Mouse (Mus musculus): ENCODE results near the gene Ttc28. TPM values are rescaled to one million over a fixed set of nuclear protein-coding genes. Genes with fewer than 3 reads are reported as not detected.
"Not testable (repeated sequence)": the region's sequence is repeated elsewhere in the genome, so short reads cannot be mapped to it uniquely, and the experiment has no call there.

The Ttc28 gene
- total RNA-seq, 2 experiments from 2014 or later: 17.9 to 18.4 TPM

DNA sequence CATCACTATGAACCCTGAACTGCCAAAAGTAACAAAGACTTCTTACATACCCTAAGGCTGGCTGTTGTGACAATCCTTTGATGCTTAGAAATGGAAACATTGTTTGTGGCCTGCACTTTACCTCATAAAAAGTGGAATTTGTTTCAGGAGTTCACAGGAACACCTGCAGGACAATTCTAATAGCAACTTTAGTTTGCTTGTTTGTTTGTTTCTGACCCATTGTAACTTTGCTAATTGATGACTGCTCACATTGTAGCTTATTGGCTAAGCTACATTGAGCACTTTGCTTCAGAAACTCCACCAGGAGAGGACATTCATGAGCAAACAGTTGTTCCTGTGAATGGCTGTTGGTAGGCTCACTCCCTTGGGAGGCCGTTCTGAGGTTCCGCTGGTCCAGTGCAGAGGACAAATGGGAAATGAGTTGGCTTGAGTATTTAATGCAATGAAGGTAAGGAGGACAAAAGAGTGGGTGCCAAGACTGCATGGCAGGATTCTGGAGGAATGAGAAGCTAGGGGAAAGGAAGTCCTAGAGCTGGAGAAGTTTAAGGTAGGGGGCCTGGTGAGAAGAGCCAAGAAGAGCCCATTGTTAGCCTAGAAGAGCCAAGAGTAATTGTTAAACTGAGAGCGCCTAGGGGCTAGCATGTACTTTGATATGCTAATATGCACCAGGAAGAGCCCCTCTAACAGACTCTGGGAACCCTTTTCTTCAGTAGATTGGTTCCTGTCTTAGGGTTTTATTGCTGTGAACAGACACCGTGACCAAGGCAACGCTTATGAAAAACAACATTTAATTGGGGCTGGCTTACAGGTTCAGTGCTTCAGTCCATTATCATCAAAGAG, 1.7 kb upstream of the Ttc28 start:
- DNase-seq: no peak
- intact Hi-C loops (cut with DNase I; ENCODE audit: low total_unique reads): no loop called here

DNA sequence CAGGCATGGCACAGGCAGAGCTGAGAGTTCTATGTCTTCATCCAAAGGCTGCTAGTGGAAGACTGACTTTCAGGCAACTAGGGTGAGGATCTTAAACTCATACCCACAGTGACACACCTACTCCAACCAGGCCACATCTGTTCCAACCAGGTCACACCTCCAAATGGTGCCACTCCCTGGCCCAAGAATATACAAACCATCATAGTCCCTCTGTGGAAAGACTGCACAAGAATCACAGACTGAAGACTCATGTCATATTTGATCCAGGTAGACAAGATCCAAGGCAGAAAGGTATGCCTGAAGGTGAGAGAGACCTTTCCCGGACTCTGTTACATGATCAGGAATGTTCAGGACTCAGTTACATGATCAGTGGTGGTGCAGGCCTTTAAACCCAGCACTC, 1.1 kb upstream of the Ttc28 start:
- intact Hi-C loops (cut with DNase I; ENCODE audit: low total_unique reads): not testable (repeated sequence)

DNA sequence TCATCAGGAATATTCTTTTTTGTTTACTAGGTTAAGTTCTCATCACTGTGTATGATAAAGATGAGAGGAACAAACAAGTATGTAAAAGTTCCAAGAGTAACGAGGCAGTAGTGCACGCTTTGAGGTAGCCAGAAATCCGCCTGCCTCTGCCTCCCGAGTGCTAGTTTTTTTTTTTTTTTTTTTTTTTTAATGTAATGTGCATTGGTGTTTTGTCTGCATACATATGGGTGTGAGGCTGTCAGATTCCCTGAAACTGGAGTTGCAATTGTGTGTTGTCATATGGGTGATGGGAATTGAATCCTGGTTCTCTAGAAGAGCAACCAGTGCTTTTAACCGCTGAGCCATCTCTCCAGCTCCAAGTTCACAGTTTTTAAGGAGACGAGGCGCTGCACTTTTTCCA, 561 bp upstream of the Ttc28 start:
- intact Hi-C loops (cut with DNase I; ENCODE audit: low total_unique reads): no loop called here
- no peak for DNase-seq

More for the DNA sequence above, 1.1 kb upstream of the Ttc28 start:
- not testable (repeated sequence) for DNase-seq

DNA sequence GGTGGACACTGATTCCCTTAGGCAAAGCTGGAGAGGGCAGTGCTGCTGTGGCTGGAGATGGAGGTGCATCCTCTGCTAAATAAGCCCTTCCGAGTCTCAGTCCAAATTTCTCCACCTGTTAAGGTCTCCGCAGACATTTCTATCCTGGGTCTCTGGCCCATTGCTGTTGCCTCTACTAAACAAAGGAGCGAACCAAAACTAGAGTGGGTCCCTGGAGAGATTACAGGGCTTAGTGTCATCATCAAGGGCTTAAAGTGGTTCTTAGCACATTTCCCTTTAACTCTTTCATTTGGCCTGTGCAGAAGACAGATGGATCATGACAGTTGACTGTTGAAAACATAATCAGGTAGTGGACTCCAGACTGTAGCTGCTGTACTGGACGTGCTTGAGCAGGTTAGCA, 9.0 kb downstream of the Ttc28 start:
- intact Hi-C loops (cut with DNase I; ENCODE audit: low total_unique reads): no loop called here
- DNase-seq: no peak

DNA sequence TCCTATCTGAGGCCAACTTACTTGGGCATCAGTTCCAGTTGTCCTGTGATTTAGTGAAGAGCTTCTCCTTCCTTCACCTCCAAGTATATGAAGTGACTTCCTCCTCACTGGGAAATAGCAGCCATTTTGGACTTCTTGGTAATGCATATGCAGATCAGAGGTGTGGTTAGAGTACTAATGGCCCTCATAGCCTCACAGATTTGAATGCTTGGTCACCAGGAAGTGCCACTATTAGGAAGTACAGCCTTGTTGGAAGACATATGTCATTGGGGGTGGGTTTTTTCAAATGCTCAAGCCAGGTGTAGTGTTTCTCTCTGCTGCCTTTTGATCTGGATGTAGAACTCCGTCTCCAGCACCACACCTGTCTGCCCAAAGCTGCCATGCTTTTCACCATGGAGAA, 10.3 kb downstream of the Ttc28 start:
- intact Hi-C loops (cut with DNase I; ENCODE audit: low total_unique reads): no loop called here
- no peak for DNase-seq

DNA sequence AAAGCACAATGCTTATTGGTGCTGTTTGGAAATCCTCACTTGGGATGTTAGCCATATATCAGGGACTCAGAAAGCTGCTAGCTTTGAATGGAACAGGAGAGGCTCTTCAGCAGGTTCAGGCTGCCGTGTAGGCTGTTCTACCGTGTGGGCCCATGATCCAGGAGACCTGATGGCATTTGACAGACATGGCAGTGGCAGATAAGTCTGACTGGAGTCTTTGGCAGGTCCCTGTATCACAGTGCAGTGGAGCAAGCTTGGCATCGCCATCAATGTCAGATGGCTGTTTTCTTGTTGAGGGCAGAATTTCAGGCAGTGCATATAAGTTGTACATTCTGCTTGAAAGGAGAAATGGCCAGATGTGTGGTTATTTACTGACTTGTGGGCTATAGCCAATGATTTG, 11.0 kb downstream of the Ttc28 start:
- DNase-seq: no peak
- intact Hi-C loops (cut with DNase I; ENCODE audit: low total_unique reads): no loop called here

DNA sequence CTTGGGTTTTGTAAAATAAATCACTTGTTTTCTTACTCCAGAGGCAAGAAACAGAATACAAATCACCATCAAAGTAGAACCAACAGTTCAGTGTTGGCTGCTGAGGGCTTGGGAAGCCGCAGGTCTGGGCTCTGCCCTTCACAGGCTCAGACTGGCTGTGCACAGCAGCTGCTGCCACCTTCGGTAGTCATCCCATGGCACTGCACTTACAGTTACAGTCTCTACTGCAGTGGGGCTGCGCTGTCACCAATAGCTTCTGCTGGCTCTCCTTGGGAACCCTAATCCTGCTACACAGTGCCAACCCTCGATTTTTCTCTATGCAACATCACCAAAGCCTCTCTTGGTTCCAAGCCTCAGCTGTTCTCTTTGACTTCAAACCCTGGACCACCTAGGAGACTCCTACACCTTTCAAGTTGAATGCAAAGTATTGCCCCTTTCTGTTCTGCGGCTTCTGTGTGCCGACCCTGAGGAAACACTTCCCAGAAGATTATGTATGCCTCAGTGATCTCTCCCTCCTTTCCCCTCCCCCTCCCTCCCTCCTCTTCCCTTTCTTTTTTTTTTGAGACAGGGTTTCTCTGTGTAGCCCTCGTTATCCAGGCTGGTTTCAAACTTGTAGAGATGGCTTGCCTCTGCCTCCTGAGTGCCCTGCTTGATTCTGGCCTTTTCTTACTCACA, 17.6 kb downstream of the Ttc28 start:
- DNase-seq: no peak
- intact Hi-C loops (cut with DNase I; ENCODE audit: low total_unique reads): no loop called here

DNA sequence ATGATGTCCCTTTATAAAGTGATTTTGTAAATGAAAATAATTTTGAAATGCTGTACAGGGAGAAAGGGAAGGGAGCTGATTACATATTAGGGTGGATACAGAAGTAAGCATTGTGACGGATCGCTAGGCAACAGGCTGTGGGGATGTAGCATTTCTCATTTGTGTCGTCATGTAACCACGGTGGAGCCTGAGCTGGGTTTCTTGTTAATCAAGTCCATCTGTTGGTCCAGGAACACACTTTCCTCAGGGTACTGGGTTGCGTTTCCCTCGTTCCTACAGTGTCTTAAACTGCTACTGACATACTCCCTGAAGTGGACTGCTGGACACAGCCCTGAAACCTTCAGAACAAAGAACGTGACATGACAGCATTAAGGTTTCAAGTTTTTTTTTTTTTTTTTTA, 18.6 kb downstream of the Ttc28 start:
- no peak for DNase-seq
- intact Hi-C loops (cut with DNase I; ENCODE audit: low total_unique reads): no loop called here

DNA sequence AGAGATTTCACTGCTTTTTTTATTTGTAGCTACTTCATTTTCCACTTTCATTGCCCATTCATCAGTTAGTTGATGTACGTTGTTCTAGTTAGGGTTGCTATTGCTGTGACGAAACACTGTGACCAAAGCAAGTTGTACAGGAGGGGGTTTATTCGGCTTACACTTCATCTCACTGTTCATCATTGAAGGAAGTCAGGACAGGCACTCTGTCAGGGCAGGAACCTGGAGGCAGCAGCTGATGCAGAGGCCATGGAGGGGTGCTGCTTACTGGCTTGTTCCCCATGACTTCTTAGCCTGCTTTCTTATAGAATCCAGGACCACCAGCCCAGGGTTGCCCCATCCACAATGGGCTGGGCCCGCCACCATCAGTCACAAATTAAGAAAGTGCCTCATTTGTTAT, 19.2 kb downstream of the Ttc28 start:
- DNase-seq: no peak
- intact Hi-C loops (cut with DNase I; ENCODE audit: low total_unique reads): no loop called here

DNA sequence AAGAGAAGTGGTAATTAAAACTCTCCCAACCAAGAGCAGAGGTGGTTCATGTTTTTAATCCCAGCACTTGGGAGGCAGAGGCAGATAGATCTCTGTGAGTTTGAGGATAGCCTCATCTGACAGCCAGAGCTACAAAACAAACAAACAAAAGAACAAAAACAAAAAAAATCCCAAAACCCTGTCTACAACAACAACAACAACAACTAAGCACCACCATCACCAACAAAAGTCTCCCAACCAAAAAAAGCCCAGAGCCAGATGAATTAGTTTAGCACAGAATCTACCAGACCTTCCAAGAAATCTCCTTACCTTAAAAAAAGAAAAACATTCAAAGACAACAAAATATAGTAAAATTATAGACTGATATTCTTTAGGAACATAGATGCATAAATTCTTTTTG, 20.7 kb downstream of the Ttc28 start:
- intact Hi-C loops (cut with DNase I; ENCODE audit: low total_unique reads): no loop called here
- DNase-seq: no peak

DNA sequence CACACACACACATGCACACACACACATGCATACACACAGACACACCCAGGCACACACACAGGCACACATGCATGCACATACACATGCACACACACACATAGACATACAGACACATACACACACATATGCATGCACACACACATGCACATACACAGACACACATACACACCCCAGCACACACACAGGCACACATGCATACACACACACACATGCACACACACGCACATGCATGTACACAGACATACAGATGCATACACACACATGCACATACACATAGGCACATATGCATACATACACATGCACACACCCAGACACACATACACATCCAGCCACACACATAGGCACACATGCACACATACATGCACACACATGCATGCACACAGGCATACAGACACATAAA, 27.1 kb downstream of the Ttc28 start:
- intact Hi-C loops (cut with DNase I; ENCODE audit: low total_unique reads): no loop called here
- DNase-seq: no peak

DNA sequence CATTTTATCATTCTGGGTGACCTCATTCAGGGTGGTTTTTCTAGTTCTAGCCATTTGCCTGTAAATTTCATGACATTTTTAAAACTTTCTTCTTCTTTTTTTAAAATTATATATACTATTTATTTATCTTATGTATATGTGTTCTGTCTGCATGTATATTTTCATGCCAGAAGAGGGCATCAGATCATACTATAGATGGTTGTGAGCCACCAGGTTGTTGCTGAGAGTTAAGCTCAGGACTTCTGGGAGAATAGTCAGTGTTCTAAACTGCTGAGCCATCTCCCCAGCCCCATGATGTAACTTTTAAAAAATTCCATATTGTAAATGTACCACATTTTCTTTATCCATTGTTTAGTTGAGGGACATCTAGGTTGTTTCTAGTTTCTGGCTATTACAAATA, 29.3 kb downstream of the Ttc28 start:
- DNase-seq: no peak
- intact Hi-C loops (cut with DNase I; ENCODE audit: low total_unique reads): no loop called here

DNA sequence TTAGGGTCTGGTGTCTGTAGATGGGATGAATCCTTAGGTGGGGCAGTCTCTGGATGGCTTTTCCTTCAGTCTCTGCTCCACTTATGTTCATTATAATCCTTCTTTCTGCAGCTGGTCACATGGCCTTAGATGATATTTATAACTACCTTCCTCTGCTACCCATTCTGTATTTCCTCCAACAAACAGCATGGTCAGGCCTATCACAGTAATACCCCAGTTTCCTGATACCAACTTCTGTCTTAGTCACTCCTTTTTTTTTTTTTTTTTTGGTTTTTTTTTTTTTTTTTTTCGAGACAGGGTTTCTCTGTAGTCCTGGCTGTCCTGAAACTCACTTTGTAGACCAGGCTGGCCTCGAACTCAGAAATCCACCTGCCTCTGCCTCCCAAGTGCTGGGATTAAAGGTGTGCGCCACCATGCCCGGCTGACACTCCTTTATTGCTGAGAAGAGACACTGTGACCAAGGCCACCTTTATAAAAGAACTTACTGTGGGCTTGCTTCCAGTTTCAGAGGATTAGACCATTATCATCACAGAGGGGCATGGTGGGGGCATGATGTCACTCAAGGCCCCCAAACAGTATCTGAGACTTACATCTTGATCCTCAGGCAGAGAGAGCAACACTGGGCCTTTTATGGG, 30.5 kb downstream of the Ttc28 start:
- intact Hi-C loops (cut with DNase I; ENCODE audit: low total_unique reads): no loop called here
- DNase-seq: no peak

DNA sequence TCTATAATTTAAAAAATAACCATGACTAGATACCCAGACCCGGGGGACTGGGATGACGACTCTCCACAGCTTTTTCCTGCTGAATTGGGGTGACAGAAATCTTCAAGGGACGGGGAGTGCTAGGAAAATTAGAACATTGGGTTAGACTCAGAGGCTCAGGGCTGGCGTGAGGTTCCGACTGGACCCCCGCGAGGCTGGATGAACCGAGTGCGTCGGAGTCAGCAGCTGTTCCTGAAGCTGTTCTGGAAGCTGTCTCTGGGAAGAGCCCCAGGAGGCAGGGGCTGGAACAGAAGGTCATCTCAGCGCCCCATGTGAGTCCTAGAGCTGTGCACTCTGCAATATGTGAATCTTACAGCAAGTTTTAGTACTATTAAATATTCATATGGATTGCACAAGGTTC, 35.3 kb downstream of the Ttc28 start:
- intact Hi-C loops (cut with DNase I; ENCODE audit: low total_unique reads): no loop called here
- DNase-seq: no peak

DNA sequence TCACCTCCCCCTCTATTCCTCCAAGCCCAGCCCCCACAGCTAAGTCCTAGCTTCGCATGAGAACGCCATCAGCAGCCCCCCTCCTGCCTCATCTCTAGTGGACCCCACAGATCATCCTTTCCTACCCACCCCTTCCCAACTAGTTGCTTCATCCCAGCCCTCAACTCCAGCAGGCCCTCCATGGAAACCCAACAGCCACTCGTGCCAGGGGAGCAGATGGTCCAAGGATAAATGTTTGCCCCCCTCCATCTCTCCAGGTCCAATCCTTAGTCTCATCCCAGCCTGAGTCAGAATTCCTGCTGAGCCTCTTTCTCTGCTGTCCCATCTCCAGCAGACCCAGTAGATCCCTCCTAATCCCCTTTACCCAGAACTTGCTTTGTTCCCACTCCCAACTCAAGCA, 36.6 kb downstream of the Ttc28 start:
- intact Hi-C loops (cut with DNase I; ENCODE audit: low total_unique reads): no loop called here
- DNase-seq: no peak

DNA sequence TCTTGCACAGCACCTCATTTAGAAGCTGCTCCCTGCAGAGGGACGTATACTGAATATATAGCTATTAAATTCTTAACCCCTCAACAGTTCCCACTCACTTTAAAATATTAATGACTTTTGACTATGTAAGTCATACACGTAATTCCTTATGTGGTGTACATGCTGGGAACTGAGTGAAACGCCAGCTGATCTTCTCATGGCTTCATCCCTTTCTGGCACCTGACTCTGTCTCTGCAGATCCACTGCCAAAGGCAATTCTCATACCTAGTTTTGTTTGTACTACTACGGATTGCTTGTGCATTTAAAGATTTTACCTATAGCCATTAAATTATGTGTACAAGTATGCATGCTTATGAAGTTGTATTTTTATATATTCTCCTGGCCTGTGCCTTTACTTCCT, 39.9 kb downstream of the Ttc28 start:
- intact Hi-C loops (cut with DNase I; ENCODE audit: low total_unique reads): no loop called here
- DNase-seq: no peak

DNA sequence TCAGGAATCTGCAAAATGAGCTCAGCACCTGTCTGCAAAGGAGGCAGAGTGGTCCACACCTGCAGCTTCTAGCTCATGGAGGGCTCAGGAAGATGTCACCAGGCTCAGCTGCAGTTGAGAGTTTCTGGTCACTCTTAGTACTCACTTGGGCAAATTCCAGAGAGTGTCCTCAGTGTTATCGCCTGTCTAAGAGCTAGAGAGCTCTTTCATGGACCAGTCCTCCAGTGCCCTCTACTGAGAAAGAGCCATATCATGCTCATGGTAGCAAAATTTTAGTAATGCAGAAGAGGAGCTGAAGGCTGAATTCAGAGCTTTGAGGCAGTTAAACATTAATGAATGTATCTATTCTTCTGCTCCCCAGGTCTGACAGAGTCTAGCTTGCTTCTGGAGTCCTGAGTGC, 43.7 kb downstream of the Ttc28 start:
- DNase-seq: no peak
- intact Hi-C loops (cut with DNase I; ENCODE audit: low total_unique reads): loop anchor here (5.0 to 10.0 kb wide), 2 partner anchors 56 to 89 kb away; partner anchors contain the start of genes Chek2 and Hscb

DNA sequence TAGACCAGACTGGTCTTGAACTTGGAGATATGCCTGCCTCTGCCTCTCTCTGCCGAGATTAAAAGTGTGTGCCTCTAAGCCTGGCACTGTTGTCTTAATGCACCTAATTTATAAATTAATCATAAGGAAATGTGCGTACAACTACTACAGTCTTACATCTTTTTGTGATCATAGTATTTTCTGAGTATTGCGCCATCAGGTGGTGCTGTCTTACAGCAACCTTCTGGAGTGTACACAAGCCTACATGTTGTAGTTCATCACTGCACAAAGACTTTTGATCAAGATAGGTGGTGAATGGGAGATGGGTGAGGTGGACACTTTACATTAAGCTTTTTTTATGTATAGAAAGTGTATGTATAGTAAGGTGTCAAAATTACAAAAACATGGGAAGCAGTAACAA, 45.0 kb downstream of the Ttc28 start:
- intact Hi-C loops (cut with DNase I; ENCODE audit: low total_unique reads): loop anchor here (5.0 to 10.0 kb wide), 2 partner anchors 57 to 90 kb away; partner anchors contain the start of genes Chek2 and Hscb
- DNase-seq: no peak

DNA sequence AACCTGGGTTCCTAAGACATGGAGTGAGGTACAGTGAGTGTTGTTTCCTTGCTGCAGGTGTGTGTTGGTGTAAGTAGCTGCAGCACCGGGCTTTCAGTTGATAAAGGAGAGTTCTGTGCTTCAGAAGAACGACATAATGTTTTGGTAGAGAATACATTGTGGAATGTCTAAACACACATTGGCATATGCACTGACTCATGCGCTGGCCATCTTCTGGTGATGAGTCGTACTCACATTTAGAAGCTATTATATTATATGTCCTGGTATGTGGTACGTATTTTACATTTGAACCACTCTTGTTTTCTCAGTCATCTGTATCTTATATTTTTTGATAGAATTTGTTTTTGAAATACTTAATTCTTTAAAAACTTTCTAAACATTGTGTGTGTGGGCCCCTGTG, 46.2 kb downstream of the Ttc28 start:
- DNase-seq: no peak
- intact Hi-C loops (cut with DNase I; ENCODE audit: low total_unique reads): loop anchor here (10.0 kb wide), 1 partner anchor 91 kb away; the partner anchor contains the start of genes Chek2 and Hscb

DNA sequence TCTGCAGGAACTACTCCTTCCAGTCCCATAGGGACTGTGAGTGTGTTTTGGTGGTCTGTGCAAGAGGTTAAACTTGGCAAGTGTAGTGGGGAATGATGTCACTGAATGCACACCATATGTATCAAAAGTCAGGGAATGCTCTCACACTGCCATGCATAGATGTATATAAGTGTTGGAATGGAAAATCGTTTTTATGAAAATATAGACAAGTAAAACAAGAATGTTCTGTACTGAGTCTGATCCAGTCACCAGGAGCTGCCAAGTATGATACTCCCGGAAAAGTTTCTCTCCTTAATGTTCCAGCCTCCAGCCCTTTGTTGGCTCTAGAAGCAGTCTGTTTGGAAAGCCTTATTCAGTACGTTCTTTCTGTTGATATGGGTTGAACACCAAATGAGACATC, 48.7 kb downstream of the Ttc28 start:
- no peak for DNase-seq
- intact Hi-C loops (cut with DNase I; ENCODE audit: low total_unique reads): loop anchor here (10.0 kb wide), 1 partner anchor 93 kb away; the partner anchor contains the start of genes Chek2 and Hscb
